Mouse (Mus musculus) left cerebral cortex, postnatal 14 days (tissue): ENCODE measurements around the gene Mybpc3. TPM values are rescaled to one million over a fixed set of nuclear protein-coding genes. Genes with fewer than 3 reads are reported as not detected.

ENCODE experiments used
- DNase-seq, 2 experiments: peaks; one replicate each; pipeline ENCODE4 v3.0.0; 2021 to 2022; ENCODE audit warnings: low spot score in 2 of 2, mixed read lengths in 1 of 2
- intact Hi-C: fragments of 180-260 bp; cut with DNase I; formaldehyde crosslinking; loops from one replicate; pipeline ENCODE4 v1.15.1; 2025
- total RNA-seq, 2 experiments: library from RNA; stranded (reverse); gene quantifications; 2 replicates each; pipeline ENCODE4 v1.2.3; 2021

Mybpc3 gene
- total RNA-seq, 2 experiments from 2014 or later = 0.91 to 1.8 TPM

- intact Hi-C loops = no loop called here
- no peak for DNase-seq
These were observed 25.5 kb downstream of the Mybpc3 start for GRCm38 (mm10) chr2:91143401-91143800.

DNA sequence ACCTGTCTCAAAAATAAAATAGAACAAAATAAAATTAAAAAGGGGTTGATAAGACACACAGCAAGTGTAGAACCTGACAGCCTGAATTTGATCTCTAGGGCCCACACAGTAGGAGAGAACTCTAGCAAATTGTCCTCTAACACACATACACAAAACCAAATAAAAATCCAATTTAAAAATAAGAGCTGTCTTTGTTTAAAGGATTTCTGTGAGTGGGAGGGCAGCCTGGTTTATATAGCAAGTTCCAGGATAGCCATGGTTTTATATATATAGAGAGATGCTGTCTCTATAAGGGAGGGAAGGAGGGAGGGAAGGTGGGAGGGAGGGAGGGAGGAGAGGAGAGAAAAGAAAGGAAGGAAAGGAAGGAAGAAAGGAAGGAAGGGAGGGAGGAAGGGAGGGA lies 30.2 kb downstream of the Mybpc3 start:
- intact Hi-C loops = no loop called here
- DNase-seq = no peak

GRCm38 (mm10) chr2:91151331-91151730 lies 33.4 kb downstream of the Mybpc3 start:
- intact Hi-C loops = no loop called here
- DNase-seq = no peak

GRCm38 (mm10) chr2:91152885-91153377 lies 35.0 kb downstream of the Mybpc3 start:
- DNase-seq = no peak
- intact Hi-C loops = no loop called here

GRCm38 (mm10) chr2:91154091-91154490 lies 36.1 kb downstream of the Mybpc3 start:
- intact Hi-C loops = no loop called here
- DNase-seq = no peak

- intact Hi-C loops = no loop called here
- DNase-seq = no peak
These were observed 39.2 kb downstream of the Mybpc3 start for GRCm38 (mm10) chr2:91157002-91157752.

GRCm38 (mm10) chr2:91160591-91160990 lies 42.6 kb downstream of the Mybpc3 start:
- intact Hi-C loops = loop anchor here (10.0 kb wide), 1 partner anchor 424 kb away; no protein-coding TSS in a partner anchor
- no peak for DNase-seq

GRCm38 (mm10) chr2:91162952-91163351 lies 45.0 kb downstream of the Mybpc3 start:
- intact Hi-C loops = loop anchor here (10.0 kb wide), 1 partner anchor 422 kb away; no protein-coding TSS in a partner anchor
- no peak for DNase-seq

DNA sequence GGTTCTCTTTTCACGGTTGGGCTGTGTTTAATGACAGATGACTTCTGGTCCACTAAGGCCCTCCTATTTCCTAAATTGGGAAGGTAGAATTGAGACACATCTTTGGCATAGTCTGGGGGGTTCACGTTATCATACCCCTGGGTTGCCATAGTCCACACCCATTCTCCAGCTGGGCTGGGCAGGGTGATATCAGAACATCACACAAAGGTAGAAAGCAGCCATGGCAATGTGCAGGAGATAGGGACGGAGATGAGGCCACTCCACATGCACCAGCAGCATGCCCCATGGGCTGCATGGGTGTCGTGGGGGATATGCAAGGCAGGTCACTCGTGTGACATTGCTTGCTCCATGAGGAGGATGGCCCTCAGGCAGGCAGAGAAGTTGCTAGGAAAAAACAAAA lies 45.6 kb downstream of the Mybpc3 start:
- intact Hi-C loops = loop anchor here (10.0 kb wide), 1 partner anchor 421 kb away; no protein-coding TSS in a partner anchor
- no peak for DNase-seq

DNA sequence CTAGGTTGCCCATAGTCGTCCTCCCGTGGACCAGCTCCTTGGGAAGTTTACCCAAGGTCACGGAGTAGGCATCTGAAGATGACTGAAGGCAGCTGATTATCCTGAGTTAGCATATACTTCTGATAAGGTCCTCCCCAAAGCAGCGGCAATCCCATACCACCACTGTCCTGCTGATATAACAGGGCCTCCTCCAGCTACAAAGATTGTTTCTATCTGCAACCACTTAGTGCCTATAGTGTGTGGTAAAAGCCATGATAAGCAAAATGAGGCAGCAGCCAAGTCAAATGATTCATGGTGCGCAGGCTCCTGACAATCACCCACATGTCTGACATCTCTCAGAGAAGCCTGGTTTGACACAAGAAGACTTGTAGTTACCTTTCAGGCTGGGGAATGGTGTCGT lies 47.0 kb downstream of the Mybpc3 start:
- intact Hi-C loops = loop anchor here (10.0 kb wide), 1 partner anchor 420 kb away; no protein-coding TSS in a partner anchor
- no peak for DNase-seq

DNA sequence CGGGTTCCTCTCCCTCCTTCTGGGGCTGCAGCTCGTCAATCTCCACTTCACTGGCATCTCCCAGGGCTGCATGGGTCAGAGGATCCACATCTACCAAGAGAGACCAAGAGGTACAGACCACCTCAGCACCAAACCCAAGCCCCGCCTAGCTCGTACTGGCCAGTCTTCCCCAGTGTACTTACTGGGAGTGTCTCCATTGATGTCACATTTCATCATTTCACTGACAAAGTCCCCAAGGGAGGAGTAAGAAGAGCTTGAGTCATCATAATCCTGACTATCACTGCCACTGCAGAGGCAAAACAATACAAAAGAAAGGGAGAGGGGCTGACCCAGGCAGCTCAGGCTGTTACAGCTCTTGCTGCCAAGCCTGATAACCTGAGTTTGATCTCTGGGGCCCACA lies 49.7 kb downstream of the Mybpc3 start:
- DNase-seq = no peak
- intact Hi-C loops = loop anchor here (10.0 kb wide), 1 partner anchor 417 kb away; no protein-coding TSS in a partner anchor

DNA sequence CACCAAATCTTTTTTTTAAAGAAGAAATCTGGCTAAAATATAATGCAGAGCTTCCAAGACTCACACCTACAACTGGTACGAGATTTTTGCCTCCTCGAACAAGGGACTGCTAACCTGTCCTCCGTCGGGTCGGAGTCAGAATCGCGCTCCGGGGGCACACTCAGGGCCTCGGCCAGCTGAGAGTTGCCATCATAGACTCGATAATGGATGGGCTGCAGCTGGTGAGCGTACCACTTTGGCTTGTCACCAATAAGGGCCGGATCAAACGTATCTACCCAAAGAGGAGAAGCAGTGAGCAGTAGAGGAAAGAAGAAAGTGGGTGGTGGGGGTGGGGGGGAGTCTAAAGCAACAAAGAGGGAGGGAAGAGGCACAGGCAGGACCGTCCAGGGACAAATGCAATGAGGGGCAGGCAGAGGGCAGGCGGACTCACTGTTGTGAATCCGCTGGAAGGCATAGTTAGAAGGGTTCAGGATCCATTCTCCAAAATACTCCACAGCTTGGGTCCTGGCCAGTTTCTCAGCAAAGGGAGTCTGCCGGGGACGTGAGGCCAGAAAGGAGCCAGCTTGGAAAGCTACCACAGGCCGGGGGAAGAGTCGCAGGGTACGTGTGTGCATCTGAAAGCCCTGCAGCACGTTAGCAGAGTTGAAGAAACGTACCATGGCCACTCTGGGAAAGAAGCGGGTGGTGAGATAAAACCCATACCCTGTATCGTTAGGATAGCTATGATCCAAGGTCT lies 51.8 kb downstream of the Mybpc3 start:
- no peak for DNase-seq
- intact Hi-C loops = loop anchor here (10.0 kb wide), 1 partner anchor 415 kb away; no protein-coding TSS in a partner anchor

DNA sequence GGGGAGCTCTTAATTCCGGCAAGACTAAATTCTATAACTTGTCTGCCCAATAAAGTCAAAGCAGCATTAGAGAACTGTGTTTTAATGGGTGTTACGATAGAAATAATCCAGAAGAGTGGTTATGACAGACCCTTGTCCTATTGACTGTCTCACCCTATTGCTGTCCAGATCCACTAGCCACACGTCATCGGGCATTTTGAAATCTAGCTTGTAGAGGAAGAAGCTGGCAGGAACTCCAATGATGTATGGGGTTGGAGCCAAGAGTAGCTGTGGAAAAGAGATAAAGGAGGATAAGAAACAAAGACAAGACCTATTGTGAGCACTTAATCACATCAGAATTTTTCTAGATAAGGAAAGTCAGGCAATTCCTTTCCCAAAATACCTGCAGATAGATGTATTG lies 57.5 kb downstream of the Mybpc3 start:
- intact Hi-C loops = loop anchor here (5.0 kb wide), 1 partner anchor 37 kb away; no protein-coding TSS in a partner anchor

DNA sequence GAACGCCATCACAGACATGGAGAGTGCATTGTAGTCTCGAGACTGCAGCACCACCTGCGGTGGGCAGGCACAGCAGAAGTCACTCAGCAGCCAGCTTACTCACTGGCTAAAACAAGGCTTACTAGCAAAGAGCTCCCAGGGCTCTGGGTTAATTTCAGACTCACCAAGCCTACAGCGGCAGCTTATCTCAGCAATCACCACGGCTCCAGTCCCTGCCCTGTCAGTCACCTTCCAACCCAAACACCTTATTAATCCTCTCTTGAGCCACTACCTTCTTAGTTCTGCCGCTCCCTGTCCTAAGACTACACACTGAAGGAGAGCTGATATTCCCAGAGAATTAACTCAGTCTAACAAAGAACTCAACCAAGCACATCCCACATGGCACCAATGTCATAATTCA lies 58.3 kb downstream of the Mybpc3 start:
- intact Hi-C loops = loop anchor here (5.0 kb wide), 1 partner anchor 36 kb away; no protein-coding TSS in a partner anchor
- no peak for DNase-seq

More for the DNA sequence above, 57.5 kb downstream of the Mybpc3 start:
- no peak for DNase-seq

DNA sequence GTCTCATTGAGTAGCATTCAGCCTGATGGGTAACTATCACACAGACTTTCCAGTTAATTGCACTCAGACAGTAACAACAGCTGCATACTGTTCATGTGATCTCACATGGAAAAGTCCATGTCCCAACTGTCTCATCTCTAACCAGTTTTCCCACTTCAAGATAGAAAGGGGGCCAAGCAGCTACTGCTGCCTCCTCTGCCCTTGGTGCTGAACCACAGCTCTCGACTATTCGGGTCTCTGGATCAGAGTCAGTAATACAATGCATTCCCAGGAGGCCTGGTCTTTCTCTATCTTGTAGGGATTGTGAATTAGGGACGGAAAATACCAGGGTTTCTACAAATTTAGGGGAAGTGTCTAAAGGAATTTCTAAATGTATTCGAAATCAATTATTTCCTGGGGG lies 61.9 kb downstream of the Mybpc3 start:
- DNase-seq = no peak
- intact Hi-C loops = loop anchor here (5.0 kb wide), 1 partner anchor 32 kb away; no protein-coding TSS in a partner anchor

GRCm38 (mm10) chr2:91180706-91181105 lies 62.8 kb downstream of the Mybpc3 start:
- intact Hi-C loops = no loop called here
- peak in 1 of 2 experiments; percentile 55 for DNase-seq

DNA sequence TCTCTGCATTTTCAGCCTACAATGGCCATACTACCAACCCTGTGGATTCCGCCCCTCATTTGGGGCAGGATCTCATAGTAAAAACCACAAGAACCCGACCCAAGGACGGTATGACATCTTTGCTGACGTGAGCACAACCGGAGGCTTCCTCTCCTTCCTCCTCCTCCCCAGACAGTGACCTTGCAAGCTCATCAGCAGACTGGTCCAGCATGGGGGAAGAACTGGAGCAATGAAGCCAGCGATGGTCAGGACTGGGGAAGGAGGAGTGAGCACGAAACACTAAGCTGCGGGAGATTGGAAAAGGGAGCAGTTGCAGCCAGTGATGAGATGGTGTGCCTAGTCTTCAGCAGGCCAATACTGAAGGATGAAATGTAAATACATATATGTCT lies 64.1 kb downstream of the Mybpc3 start:
- no peak for DNase-seq
- intact Hi-C loops = loop anchor here (1.0 kb wide), 1 partner anchor 20 kb away; the partner anchor contains the start of genes Acp2 and Nr1h3

DNA sequence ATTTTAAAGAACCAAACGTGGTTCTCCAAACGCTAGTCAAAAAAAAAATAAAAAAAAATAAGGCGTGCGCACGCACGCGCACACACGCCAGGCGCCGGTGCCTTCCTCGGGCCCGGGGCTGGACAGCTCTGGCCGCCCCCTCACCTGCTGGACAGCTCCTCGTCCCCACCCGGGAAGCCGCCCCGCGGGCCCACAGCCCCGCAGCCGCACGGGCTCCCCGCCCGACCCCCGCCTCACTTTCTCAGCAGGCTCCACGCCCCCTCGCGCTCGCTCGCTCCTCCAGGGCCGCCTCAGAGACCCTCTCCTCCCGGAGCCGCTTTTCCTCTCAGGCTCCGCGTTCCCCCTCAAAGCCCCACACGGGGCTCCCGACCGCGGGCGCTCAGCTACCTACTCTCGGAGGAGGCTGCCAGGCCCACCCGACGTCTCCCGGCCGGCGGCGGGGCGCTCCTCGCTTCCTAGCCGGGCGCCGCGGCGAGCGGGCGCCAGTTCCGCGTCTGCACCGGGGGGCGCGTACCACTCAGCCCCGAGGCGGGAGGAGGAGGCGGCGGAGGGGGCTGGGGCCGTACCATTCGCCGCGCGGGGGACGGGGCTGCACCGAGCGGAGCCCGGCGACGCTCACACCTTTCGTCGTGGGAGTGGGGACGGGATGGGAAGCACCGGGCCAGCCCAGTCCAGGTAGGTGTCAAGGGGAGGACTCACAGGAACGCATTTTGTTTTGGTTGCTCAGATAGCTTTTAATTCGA lies 64.6 kb downstream of the Mybpc3 start:
- DNase-seq = peak; percentile 86 to 87
- intact Hi-C loops = loop anchor here (1.0 kb wide), 1 partner anchor 20 kb away; the partner anchor contains the start of genes Acp2 and Nr1h3

DNA sequence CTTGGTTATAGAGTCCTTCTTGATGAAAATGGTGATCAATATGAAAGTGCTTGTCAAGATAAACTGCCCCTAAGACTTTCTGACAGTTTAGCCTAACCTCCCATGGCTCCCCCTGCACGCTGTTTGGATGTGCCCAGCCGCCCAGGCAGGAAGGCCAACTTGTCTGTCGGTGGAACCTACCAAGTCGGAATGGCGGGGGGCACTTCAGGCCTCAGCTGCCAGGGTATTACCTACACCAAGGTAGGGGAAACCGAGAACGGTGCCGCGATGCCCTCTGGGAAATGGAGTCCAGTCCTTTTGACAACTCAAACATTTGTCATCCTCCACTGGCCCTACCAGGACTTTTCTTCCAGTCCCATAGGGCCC lies 65.2 kb downstream of the Mybpc3 start:
- DNase-seq = peak; percentile 97 to 98
- intact Hi-C loops = no loop called here
